Mouse (Mus musculus): ENCODE results near the gene Phldb3. TPM values are rescaled to one million over a fixed set of nuclear protein-coding genes. Genes with fewer than 3 reads are reported as not detected.
"Not testable (repeated sequence)": the region's sequence is repeated elsewhere in the genome, so short reads cannot be mapped to it uniquely, and the experiment has no call there.

Gene Phldb3
- total RNA-seq, 2 experiments from 2014 or later: 3.8 to 5.2 TPM

DNA sequence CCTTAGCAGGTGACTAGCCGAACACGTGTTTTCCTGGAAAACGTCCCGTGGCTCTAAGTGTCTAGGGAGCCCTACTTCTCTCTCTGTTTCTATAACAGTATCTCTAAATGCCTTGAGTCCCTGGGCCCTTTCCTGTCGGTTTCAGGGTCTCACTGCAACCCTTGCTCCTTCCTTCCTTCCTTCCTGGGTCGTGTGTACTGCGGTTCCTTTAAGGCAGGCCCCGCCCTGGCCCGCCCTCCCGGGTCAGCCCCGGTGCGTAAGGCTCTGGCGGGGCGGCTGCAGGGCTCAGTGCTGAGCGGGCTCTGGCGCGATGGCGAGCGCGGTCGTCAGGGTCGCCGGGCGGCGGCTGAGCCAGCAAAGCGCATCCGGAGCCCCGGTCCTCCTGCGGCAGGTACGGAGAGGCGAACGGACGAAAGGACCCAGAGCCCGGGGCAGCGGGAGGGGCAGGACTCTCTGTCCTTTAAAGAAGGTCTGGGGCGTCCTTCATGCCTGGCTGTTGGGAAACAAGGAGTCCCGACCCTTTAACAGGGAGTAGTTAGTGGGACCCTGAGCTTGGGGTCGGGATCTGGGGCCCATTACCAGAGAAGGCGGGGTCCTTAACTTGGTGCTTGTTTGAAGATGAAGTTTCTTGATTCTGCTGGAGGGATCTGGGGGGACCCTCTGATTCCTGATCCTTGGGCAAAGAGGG is 16.8 kb upstream of the Phldb3 start:
- DNase-seq (ENCODE audit: low spot score in 2 of 2): peak; percentile 79 to 83

GRCm38 (mm10) chr7:24594309-24594803 is 16.2 kb upstream of the Phldb3 start:
- DNase-seq (ENCODE audit: low spot score in 2 of 2): no peak

GRCm38 (mm10) chr7:24595464-24595863 is 15.1 kb upstream of the Phldb3 start:
- no peak for DNase-seq (ENCODE audit: low spot score in 2 of 2)

DNA sequence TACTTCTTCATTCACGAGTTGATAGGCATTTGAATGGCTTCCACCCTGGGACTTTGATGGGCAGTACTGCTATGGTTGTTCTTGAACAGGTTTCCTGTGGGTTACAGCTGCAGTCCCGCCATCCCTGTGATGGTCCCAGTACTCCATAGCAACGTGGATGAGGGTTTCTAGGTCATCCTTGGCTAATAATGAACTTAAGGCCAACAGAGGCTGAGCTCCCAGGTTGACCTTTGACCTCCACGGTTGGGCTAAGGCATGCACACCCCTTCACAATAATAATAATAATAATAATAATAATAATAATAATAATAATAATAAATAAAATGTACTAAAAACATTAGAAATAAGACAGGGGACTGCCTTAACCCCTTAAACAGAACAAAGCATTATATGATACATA is 12.4 kb upstream of the Phldb3 start:
- no peak for DNase-seq (ENCODE audit: low spot score in 2 of 2)

- DNase-seq (ENCODE audit: low spot score in 2 of 2): no peak
Measured at GRCm38 (mm10) chr7:24599211-24600067, 11.1 kb upstream of the Phldb3 start.

DNA sequence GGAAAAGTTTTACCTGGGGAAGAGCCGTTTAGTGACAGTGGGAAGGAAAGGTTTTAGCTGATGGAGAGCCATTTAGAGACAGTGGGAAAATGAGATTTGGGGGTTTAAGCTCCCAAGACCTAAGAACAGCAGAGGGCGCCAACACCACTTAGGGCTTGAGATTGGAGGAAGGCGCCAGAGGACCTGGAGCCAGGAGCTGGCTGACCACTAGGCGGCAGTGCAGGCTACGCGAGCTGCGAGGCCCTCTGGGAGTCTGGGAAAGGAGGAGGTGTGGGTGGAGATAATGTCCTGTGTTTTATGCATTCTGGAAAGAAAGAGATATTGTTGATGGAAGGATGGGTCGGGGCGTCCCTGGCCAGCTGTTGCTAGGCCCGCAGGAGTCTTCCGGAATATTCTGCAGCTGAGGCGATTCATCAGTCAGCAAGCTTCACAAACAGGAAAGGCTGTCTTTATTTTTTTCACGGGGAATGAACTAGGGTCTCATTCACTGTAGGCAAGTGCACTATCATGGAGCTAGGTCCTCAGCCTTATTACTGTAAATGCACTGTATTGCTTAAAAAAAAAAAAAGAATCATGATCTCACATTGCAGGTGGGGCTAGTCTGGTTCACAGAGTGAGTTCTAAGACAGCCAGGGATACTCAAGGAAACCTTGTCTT is 9.5 kb upstream of the Phldb3 start:
- peak; percentile 95 to 98 for DNase-seq (ENCODE audit: low spot score in 2 of 2)

- DNase-seq (ENCODE audit: low spot score in 2 of 2): no peak
Measured at GRCm38 (mm10) chr7:24605561-24605960, 5.0 kb upstream of the Phldb3 start.

DNA sequence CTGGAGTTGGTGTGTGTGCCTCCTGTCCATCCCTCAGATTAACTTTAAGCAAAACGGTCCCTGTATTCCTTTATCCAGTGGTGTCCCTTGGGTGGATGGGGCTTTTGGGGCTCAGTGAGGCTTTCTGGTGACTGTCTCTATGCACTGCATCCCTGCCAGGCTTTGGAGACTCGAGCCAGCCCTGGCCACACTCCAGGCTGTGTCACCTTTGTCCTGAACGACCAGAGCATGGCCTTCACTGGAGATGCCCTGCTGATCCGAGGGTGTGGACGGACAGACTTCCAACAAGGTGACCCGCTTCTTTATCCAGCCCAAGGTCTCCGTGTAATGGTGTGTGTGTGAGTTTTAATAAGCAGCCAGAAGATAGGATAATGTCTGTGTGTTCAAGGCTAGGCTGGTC is 4.5 kb upstream of the Phldb3 start:
- no peak for DNase-seq (ENCODE audit: low spot score in 2 of 2)

GRCm38 (mm10) chr7:24608017-24608416 is 2.5 kb upstream of the Phldb3 start:
- no peak for DNase-seq (ENCODE audit: low spot score in 2 of 2)

DNA sequence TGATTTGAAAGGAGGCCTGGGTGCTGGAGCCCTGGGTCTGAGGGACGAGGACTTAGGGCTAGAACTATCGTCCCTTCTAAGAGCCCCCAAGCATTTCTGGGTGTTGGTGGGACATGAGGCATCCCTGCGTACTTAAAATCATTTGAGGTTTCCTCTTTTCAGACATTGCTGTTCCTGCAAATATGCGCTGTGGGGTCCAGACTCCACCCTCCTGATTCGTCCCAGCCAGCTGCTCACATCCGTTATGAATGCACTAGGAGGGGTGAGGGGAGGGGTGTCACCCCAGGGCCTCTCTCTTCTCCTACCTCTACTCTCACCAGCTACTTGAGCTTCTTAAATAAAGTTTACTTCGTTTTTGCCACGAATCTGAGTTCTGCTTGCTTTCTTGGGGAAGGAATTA is 2.0 kb upstream of the Phldb3 start:
- no peak for DNase-seq (ENCODE audit: low spot score in 2 of 2)

GRCm38 (mm10) chr7:24610879-24611494 is 424 bp downstream of the Phldb3 start:
- peak; percentile 93 to 94 for DNase-seq (ENCODE audit: low spot score in 2 of 2)

- DNase-seq (ENCODE audit: low spot score in 2 of 2): no peak
Measured at GRCm38 (mm10) chr7:24611709-24612108, 1.1 kb downstream of the Phldb3 start.

GRCm38 (mm10) chr7:24612308-24612910 is 1.8 kb downstream of the Phldb3 start:
- no peak for DNase-seq (ENCODE audit: low spot score in 2 of 2)

DNA sequence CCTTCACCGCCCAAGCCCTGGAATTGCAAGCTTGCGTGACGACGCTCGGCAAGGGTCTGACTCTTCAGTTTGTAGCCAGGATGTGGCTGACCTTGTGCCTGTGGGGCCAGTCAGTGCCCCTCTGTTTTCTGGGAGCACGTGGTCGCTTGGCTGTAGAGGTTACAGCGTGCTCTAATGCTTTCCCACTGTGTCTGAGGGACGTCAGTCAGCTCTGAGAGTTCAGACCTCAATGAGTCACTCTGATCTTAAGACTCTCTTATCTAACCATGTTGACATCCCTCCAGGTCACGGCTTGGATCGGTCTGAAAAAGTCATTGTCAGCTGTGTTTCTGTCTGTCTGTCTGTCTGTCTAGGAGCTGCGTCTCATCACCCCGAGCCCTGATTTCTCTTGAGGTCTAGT is 4.3 kb downstream of the Phldb3 start:
- DNase-seq (ENCODE audit: low spot score in 2 of 2): no peak

- no peak for DNase-seq (ENCODE audit: low spot score in 2 of 2)
Measured at GRCm38 (mm10) chr7:24617763-24618162, 7.2 kb downstream of the Phldb3 start.

GRCm38 (mm10) chr7:24618374-24618773 is 7.8 kb downstream of the Phldb3 start:
- DNase-seq (ENCODE audit: low spot score in 2 of 2): not testable (repeated sequence)

DNA sequence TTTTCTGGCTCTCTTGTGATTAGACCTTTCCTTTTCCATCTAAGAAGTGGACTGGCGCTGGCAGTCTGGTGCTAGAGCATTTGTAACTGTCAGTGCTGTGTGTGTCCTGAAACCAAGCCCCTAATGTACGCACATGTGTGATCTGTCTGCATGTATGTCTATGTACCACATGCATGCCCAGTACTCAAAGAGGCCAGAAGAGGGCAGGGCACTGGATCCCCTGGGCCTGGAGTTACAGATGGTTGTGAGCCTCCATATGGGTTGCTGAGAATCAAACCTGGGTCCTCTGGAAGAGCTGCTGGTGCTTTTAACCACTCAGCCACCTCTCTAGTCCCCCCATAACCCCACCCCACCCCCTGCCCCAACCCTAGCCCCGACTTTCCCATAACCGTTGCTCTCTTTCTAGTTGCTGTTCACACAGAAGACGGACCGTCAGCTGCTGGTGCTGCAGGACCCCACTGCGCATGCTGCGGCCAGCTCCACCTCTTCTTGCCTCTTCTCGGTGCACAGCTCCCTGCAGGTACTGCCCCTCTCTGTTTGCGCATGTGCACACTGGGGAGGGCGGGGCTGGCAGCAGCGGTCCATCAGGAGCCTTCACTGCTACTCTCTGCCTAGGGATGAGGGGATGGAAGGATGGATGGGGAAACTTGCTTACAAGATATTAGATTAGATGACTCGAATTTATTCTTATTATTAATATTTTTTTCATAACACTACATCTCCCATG is 9.3 kb downstream of the Phldb3 start:
- DNase-seq (ENCODE audit: low spot score in 2 of 2): no peak

GRCm38 (mm10) chr7:24621193-24621592 is 10.6 kb downstream of the Phldb3 start:
- no peak for DNase-seq (ENCODE audit: low spot score in 2 of 2)

DNA sequence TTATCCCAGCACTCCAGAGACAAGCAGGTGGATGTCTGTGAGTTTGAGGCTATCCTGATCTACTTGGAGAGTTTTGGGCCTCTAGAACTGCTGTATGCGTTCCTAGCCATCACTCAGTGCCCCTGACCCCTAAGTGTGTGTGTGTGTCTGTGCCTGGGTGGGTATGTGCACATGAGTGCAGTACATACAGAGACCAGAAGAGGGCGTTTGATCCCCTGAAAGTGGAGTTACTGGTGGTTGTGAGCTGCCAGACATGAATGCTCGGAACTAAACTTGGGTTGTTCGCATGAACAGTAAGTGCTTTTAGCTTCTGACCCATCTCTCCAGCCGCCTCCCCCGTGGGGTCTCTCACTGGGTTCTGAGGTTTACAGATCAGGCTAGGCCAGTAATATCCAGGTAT is 12.4 kb downstream of the Phldb3 start:
- DNase-seq (ENCODE audit: low spot score in 2 of 2): no peak

Data from adrenal gland, adult 18-20 months (tissue).